Mouse (Mus musculus): ENCODE results near the gene Utp20. TPM values are rescaled to one million over a fixed set of nuclear protein-coding genes. Genes with fewer than 3 reads are reported as not detected.

The Utp20 gene
- 66.0 TPM for total RNA-seq (2023)

GRCm38 (mm10) chr10:88826188-88826946 lies at the start of gene Utp20:
TSS of gene Utp20 (minus strand) at chr10:88826804.

GRCm38 (mm10) chr10:88730571-88731495 lies 95.8 kb downstream of the Utp20 start, which contains the start of gene Arl1:
TSS of gene Arl1 (plus strand) at chr10:88730858.

Other genes with a start within 250 kb of the Utp20 start
- not detected for gene Mybpc1, start 221.7 kb downstream of the Utp20 start, total RNA-seq (2023)
- 6.9 TPM for gene Spic, start 141.8 kb downstream of the Utp20 start, total RNA-seq (2023)
- 27.7 TPM for gene Arl1, start 95.9 kb downstream of the Utp20 start, total RNA-seq (2023)
- not detected for gene Slc5a8, start 59.2 kb upstream of the Utp20 start, total RNA-seq (2023)

Data from CD4-positive naive resting alpha-beta T cell, adult 76 days (primary cell).